Mouse (Mus musculus): ENCODE measurements around the gene Mtf1.

GRCm38 (mm10) chr4:124850261-124850913 is 48.5 kb downstream of the Mtf1 start, which contains the start of gene Yrdc:
- TF ChIP-seq CTCF (IDR thresholded peaks at IDR 0.05; ENCODE audit: extremely low read depth, insufficient read depth, insufficient read length, insufficient replicate concordance) (no peak), POLR2A (IDR thresholded peaks at IDR 0.05; ENCODE audit: low read depth, low read length) (peak; percentile 76)
